Comparison of ENCODE assay signal across 9 mouse cellular contexts in the genomic region with DNA sequence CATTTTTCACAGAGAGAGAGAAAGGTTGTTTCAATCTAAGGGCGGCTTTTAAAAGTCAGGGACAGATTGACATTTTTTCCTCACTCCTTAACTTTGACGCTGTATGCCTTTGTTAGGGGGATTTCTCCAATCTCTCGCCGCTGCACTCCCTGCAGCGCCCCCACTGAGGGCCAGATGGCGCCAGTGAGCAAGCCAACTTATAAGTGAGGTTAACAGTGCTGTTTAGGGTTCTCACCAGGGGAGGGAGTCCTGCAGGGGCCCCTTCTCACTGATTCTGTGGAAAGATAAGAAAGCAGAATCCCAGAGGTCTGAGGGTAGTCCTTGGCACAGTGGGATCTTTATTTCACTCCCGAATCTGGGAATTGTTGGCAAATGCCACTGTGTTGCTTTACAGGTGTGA.
DNase-seq lines count a peak whose midpoint lies in the region; ATAC-seq and TF ChIP-seq lines count a peak whose summit lies in the region.
"Had no signal": no experiment of that assay in that cellular context is flagged by ENCODE, and none has a peak within 500 bp of the region (broad histone marks: within the 10 kb centered on the region; RNA-seq: fewer than 3 reads in every experiment).

No protein-coding gene starts in this region.

- 10% methylated on average over 7 of the region's 7 CpGs for WGBS in thymus, adult 2 months
- 5% methylated on average over 7 of the region's 7 CpGs for WGBS in forebrain, postnatal 0 days
- 8% methylated on average over 7 of the region's 7 CpGs for WGBS in intestine, postnatal 0 days

- H3K27ac ChIP-seq in thymus, adult 2 months (ENCODE audit: control insufficient read depth, insufficient read depth, low read length) = no peak overlapping the region
- peak overlapping the region; percentile 79 for H3K27ac ChIP-seq in forebrain, postnatal 0 days (ENCODE audit: low read depth, low read length)
- H3K27ac ChIP-seq in intestine, postnatal 0 days (ENCODE audit: low read depth, low read length) = no peak overlapping the region
- H3K27ac ChIP-seq: embryonic facial prominence, embryonic 15.5 days had no signal

- H3K4me2 ChIP-seq in forebrain, postnatal 0 days (ENCODE audit: low read depth) = peak overlapping the region; percentile 38
- H3K4me2 ChIP-seq in intestine, postnatal 0 days (replicated peaks; ENCODE audit: low read depth) = no peak overlapping the region
- H3K4me2 ChIP-seq: embryonic facial prominence, embryonic 15.5 days had no signal

- no peak overlapping the region for H3K4me3 ChIP-seq in thymus, adult 2 months (ENCODE audit: control insufficient read depth, insufficient read depth, low read length)
- H3K4me3 ChIP-seq in forebrain, postnatal 0 days (ENCODE audit: low read depth, low read length) = peak overlapping the region; percentile 6; the same call in 1 of the 2 replicates
- no peak overlapping the region for H3K4me3 ChIP-seq in intestine, postnatal 0 days (ENCODE audit: low read depth, low read length)
- H3K4me3 ChIP-seq: embryonic facial prominence, embryonic 15.5 days had no signal

- H3K9ac ChIP-seq in forebrain, postnatal 0 days = peak overlapping the region; percentile 26; the same call in 1 of the 2 replicates
- no peak overlapping the region for H3K9ac ChIP-seq in intestine, postnatal 0 days (ENCODE audit: low read depth, low read length)
- H3K9ac ChIP-seq: embryonic facial prominence, embryonic 15.5 days had no signal

- H3K36me3 ChIP-seq in thymus, adult 2 months (ENCODE audit: control insufficient read depth, insufficient read depth, low read length) = no peaks in the 10 kb centered on the region
- no peaks in the 10 kb centered on the region for H3K36me3 ChIP-seq in forebrain, postnatal 0 days (ENCODE audit: insufficient read depth)
- H3K36me3 ChIP-seq in intestine, postnatal 0 days (ENCODE audit: control insufficient read depth, insufficient read depth) = no peaks in the 10 kb centered on the region
- H3K36me3 ChIP-seq: embryonic facial prominence, embryonic 15.5 days had no signal

- H3K4me1 ChIP-seq in thymus, adult 2 months (replicated peaks; ENCODE audit: control insufficient read depth, insufficient read depth, low read length) = no peaks in the 10 kb centered on the region
- peaks cover 17% of the 10 kb centered on the region; the same call in 1 of the 2 replicates for H3K4me1 ChIP-seq in forebrain, postnatal 0 days (ENCODE audit: insufficient read depth)
- H3K4me1 ChIP-seq in intestine, postnatal 0 days (replicated peaks; ENCODE audit: control insufficient read depth, insufficient read depth, low read length) = no peaks in the 10 kb centered on the region
- H3K4me1 ChIP-seq: embryonic facial prominence, embryonic 15.5 days had no signal

- DNase-seq in thymus, adult 2 months = peak; percentile 4
- no peak for DNase-seq in thymus, adult 18-20 months
- DNase-seq in cerebellum, adult 18-20 months = peak; percentile 55 to 65
- peak; percentile 92 for DNase-seq in forebrain, postnatal 0 days
- DNase-seq in left cerebral cortex, postnatal 4 days = peak; percentile 77
- peak; percentile 1 for DNase-seq in naive thymus-derived CD4-positive, alpha-beta T cell, adult 2 months (ENCODE audit: low read depth)

- H3K27me3 ChIP-seq in thymus, adult 2 months (ENCODE audit: control insufficient read depth, insufficient read depth, low read length) = no peaks in the 10 kb centered on the region
- no peaks in the 10 kb centered on the region for H3K27me3 ChIP-seq in forebrain, postnatal 0 days (ENCODE audit: insufficient read depth, low read length)
- no peaks in the 10 kb centered on the region for H3K27me3 ChIP-seq in intestine, postnatal 0 days (replicated peaks; ENCODE audit: control insufficient read depth, insufficient read depth, low read length)
- H3K27me3 ChIP-seq: embryonic facial prominence, embryonic 15.5 days had no signal

- peak; percentile 56 for ATAC-seq in forebrain, postnatal 0 days
- ATAC-seq in intestine, postnatal 0 days = peak; percentile 36; the same call in 1 of the 2 replicates
- ATAC-seq in erythroblast, adult 5-6 weeks (replicated peaks; ENCODE audit: low FRiP score, poor library complexity, severe bottlenecking) = no peak

- intact Hi-C loops in left cerebral cortex, postnatal 4 days (cut with DNase I) = loop anchor here (10.0 kb wide), 1 partner anchor 163 kb away; no protein-coding TSS in a partner anchor

- no peaks in the 10 kb centered on the region for H3K9me3 ChIP-seq in forebrain, postnatal 0 days (ENCODE audit: low read length)
- no peaks in the 10 kb centered on the region for H3K9me3 ChIP-seq in intestine, postnatal 0 days (ENCODE audit: control insufficient read depth)
- H3K9me3 ChIP-seq: embryonic facial prominence, embryonic 15.5 days had no signal

- TF ChIP-seq POLR2A in thymus, adult 2 months (IDR thresholded peaks at IDR 0.05; ENCODE audit: control insufficient read depth, extremely low read depth, insufficient read depth, low read length, poor library complexity) = no peak

- 0 out of 2 replicates have a peak, but pooled peaks have one; percentile 47 for TF ChIP-seq CTCF in thymus, adult 2 months (IDR thresholded peaks at IDR 0.05; ENCODE audit: borderline replicate concordance, control insufficient read depth, extremely low read depth, insufficient read depth, low read length, poor library complexity)
- peak; percentile 96 for TF ChIP-seq CTCF in forebrain, postnatal 0 days (IDR thresholded peaks at IDR 0.05; ENCODE audit: low read depth)
- peak; percentile 90 for TF ChIP-seq CTCF in intestine, postnatal 0 days (IDR thresholded peaks at IDR 0.05; ENCODE audit: low read depth)

Comparison
In these comparisons a context has a peak if more than half of its experiments do, and no peak if none do; other contexts are left out.
1. DNase-seq: peak in thymus, adult 2 months (single experiment), cerebellum, adult 18-20 months (2 of 2), forebrain, postnatal 0 days (single experiment), left cerebral cortex, postnatal 4 days (single experiment) and naive thymus-derived CD4-positive, alpha-beta T cell, adult 2 months (single experiment); none in thymus, adult 18-20 months (0 of 2).
2. Peak in every context shown above with its lines, with median percentiles within 50 percentile points of each other: CTCF ChIP-seq.